Mouse (Mus musculus) erythroblast, embryonic 14.5 days (primary cell): ENCODE measurements around the gene Atp1a2.

Experiments
- GATA1 ChIP-seq: IDR thresholded peaks from 2 replicates; pipeline ENCODE4 v1.6.1; 2012; ENCODE audit warnings: low read length, inconsistent platforms, mixed read lengths
- TAL1 ChIP-seq: IDR thresholded peaks from 3 replicates; pipeline ENCODE4 v1.6.1; 2012; ENCODE audit warnings: low read length, inconsistent platforms, mixed read lengths

DNA sequence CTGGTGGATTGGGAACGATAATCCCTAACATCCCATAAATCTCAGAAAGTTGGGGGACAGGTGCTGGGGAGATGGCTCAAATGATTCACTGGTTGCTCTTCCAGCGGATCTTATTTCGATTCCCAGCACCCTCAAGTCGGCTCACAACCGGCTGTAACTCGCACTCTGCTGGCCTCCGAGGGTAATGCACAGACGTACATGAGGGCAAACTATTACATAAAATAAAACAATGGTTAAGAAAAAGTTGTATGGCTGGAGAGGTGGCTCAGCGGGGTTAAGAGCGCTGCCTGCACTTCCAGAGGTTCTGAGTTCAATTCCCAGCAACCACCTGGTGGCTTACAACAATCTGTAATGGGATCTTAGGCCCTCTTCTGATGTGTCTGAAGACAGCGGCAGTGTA lies 28.8 kb upstream of the Atp1a2 start:
- TF ChIP-seq GATA1 (no peak), TAL1 (no peak)
